Mouse (Mus musculus) heart, adult 2 months (tissue): Measurements from ENCODE around the gene Zbtb2. TPM values are rescaled to one million over a fixed set of nuclear protein-coding genes. Genes with fewer than 3 reads are reported as not detected.

Experiments
- DNase-seq, 2 experiments: peaks; one replicate each; pipeline ENCODE4 v3.0.0; 2021
- H3K27ac ChIP-seq: fragments of 200-600 bp; 2 replicates; pipeline ENCODE4 v1.8.1; 2022
- H3K27me3 ChIP-seq: fragments of 200-500 bp; 2 replicates; pipeline ENCODE4 v1.6.1; 2012; ENCODE audit warnings: mild to moderate bottlenecking, low read length, inconsistent platforms, mixed read lengths; ENCODE audit not compliant: control insufficient read depth, insufficient read depth
- H3K36me3 ChIP-seq: fragments of 200-500 bp; 2 replicates; pipeline ENCODE4 v1.6.1; 2012; ENCODE audit warnings: low read length, inconsistent platforms; ENCODE audit not compliant: control insufficient read depth, insufficient read depth
- H3K4me1 ChIP-seq: fragments of 200-500 bp; 2 replicates; pipeline ENCODE4 v1.6.1; 2011; ENCODE audit warnings: low read length; ENCODE audit not compliant: control insufficient read depth, insufficient read depth
- H3K4me3 ChIP-seq: fragments of 200-600 bp; 2 replicates; pipeline ENCODE4 v1.8.1; 2022
- H3K79me2 ChIP-seq: fragments of 200-500 bp; replicated peaks from 2 replicates; pipeline ENCODE4 v1.6.1; 2012; ENCODE audit warnings: mild to moderate bottlenecking, inconsistent platforms, low read length, moderate library complexity, mixed read lengths; ENCODE audit not compliant: control insufficient read depth, insufficient read depth
- H3K9ac ChIP-seq: fragments of 200-500 bp; 2 replicates; pipeline ENCODE4 v1.6.1; 2012; ENCODE audit warnings: low read depth, mild to moderate bottlenecking, control low read depth, inconsistent platforms, low read length, mixed read lengths
- CTCF ChIP-seq: fragments of 200-600 bp; IDR thresholded peaks from 2 replicates; pipeline ENCODE4 v1.8.1; 2022; ENCODE audit warnings: antibody characterized with exemption, mild to moderate bottlenecking, moderate library complexity
- EP300 ChIP-seq: fragments of 200-500 bp; IDR thresholded peaks from 2 replicates; pipeline ENCODE4 v1.6.1; 2011; ENCODE audit warnings: low read depth, low read length, control low read depth; ENCODE audit not compliant: insufficient read depth
- POLR2A ChIP-seq: fragments of 200-500 bp; IDR thresholded peaks from 2 replicates; pipeline ENCODE4 v1.6.1; 2011; ENCODE audit warnings: mild to moderate bottlenecking, low read depth, low read length, control low read depth; ENCODE audit not compliant: insufficient read depth
- WGBS: fragments of 180-500 bp; shearing (Covaris S2); methylation state at CpG from one replicate; pipeline ENCODE4 v1.1.7; 2018; 5-methylcytosine and 5-hydroxymethylcytosine counted together
- intact Hi-C: fragments of 180-260 bp; cut with DNase I; formaldehyde crosslinking; loops from one replicate; pipeline ENCODE4 v1.15.1; 2025
- polyA plus RNA-seq: library from polyadenylated mRNA; depleted of rRNA; stranded (reverse); fragments of >200 nt; gene quantifications from 2 replicates; pipeline ENCODE4 v1.2.3, GENCODE M21; 2012
- total RNA-seq, 2 experiments: library from RNA; stranded (reverse); gene quantifications; 2 replicates each; pipeline ENCODE4 v1.2.3; 2021

Gene Zbtb2
- total and polyA plus RNA-seq, 3 experiments = 3.5 to 6.1 (median 4.9) TPM

GRCm38 (mm10) chr10:4431746-4432122 is 43.8 kb upstream of the Zbtb2 start:
- no peaks in the 10 kb centered on the region for H3K27me3 ChIP-seq
- peaks cover 2% of the 10 kb centered on the region; the same call in 1 of the 2 replicates for H3K4me1 ChIP-seq
- DNase-seq = no peak
- 15% methylated on average over 5 of the region's 5 CpGs for WGBS
- H3K27ac ChIP-seq = peak overlapping the region; percentile 81
- H3K36me3 ChIP-seq = peaks cover 3% of the 10 kb centered on the region; the same call in 1 of the 2 replicates
- no peaks in the 10 kb centered on the region for H3K79me2 ChIP-seq
- TF ChIP-seq EP300 = no peak
- H3K9ac ChIP-seq = peak overlapping the region; percentile 66
- intact Hi-C loops = loop anchor here (1.0 to 5.0 kb wide), 3 partner anchors 44 to 1166 kb away; no protein-coding TSS in a partner anchor
- peak overlapping the region; percentile 75 for H3K4me3 ChIP-seq

DNA sequence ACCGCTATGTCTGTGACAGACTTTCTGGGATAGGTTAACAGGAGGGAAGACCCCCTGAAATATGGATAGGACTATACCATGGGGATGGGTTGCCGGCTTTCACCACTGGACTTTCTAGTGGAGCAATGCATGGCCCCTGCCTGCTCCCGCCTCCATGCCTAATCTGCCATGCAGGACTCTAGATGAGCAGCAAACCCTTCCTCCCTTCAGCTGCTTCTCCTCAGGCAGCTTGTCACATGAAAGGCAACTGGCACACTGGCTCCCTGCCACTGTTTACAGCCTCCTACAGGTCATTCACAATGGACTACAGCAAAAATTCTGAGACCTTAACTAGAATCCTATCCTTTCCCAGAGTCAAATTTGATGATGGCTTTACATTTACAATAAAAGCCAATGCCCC is 42.9 kb upstream of the Zbtb2 start:
- no peaks in the 10 kb centered on the region for H3K27me3 ChIP-seq
- H3K4me1 ChIP-seq = peaks cover 2% of the 10 kb centered on the region; the same call in 1 of the 2 replicates
- no peak overlapping the region for H3K9ac ChIP-seq
- intact Hi-C loops = loop anchor here (5.0 kb wide), 2 partner anchors 99 to 1166 kb away; no protein-coding TSS in a partner anchor
- H3K36me3 ChIP-seq = peaks cover 3% of the 10 kb centered on the region; the same call in 1 of the 2 replicates
- H3K79me2 ChIP-seq = no peaks in the 10 kb centered on the region
- WGBS = 89% methylated on average over 3 of the region's 3 CpGs
- peak in 1 of 2 experiments; percentile 38 for DNase-seq
- 0 out of 2 replicates have a peak overlapping the region, but pooled peaks have one; percentile 15 for H3K4me3 ChIP-seq
- H3K27ac ChIP-seq = peak overlapping the region; percentile 81
- no peak for TF ChIP-seq EP300
- TF ChIP-seq CTCF = 0 out of 2 replicates have a peak, but pooled peaks have one; percentile 7

GRCm38 (mm10) chr10:4430399-4430798 is 42.5 kb upstream of the Zbtb2 start:
- H3K4me3 ChIP-seq = no peak overlapping the region
- H3K36me3 ChIP-seq = peaks cover 3% of the 10 kb centered on the region; the same call in 1 of the 2 replicates
- H3K79me2 ChIP-seq = no peaks in the 10 kb centered on the region
- H3K27me3 ChIP-seq = no peaks in the 10 kb centered on the region
- TF ChIP-seq CTCF = no peak
- no peak for TF ChIP-seq EP300
- TF ChIP-seq POLR2A = no peak
- H3K4me1 ChIP-seq = peaks cover 2% of the 10 kb centered on the region; the same call in 1 of the 2 replicates
- intact Hi-C loops = loop anchor here (5.0 kb wide), 2 partner anchors 98 to 1167 kb away; no protein-coding TSS in a partner anchor
- H3K9ac ChIP-seq = no peak overlapping the region
- 84% methylated on average over 8 of the region's 8 CpGs for WGBS
- peak in 1 of 2 experiments; percentile 21 for DNase-seq
- no peak overlapping the region for H3K27ac ChIP-seq

DNA sequence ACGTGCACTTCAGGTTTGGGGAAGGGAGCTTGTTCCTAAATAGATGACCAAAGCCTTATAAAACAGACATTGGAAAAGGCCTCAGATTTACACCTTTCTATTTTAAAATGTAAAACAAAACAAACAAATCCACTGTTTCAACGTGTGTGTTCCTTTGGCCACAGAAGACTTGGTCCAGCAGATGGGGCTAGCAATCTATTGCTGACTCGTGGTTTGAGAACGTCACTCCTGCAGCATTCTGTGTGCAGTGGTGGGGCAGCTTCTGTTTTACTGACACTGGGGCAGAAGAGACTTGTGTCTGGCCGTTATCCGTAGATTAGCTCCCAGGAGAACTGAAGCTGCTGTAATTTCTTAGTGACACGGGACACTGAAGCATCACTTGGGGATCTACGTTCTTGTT is 37.3 kb upstream of the Zbtb2 start:
- no peak overlapping the region for H3K27ac ChIP-seq
- no peaks in the 10 kb centered on the region for H3K36me3 ChIP-seq
- H3K79me2 ChIP-seq = no peaks in the 10 kb centered on the region
- no peaks in the 10 kb centered on the region for H3K4me1 ChIP-seq
- H3K4me3 ChIP-seq = no peak overlapping the region
- H3K27me3 ChIP-seq = no peaks in the 10 kb centered on the region
- H3K9ac ChIP-seq = no peak overlapping the region
- WGBS = 75% methylated on average over 8 of the region's 8 CpGs
- DNase-seq = no peak
- TF ChIP-seq POLR2A = no peak
- peak; percentile 27; the same call in 1 of the 2 replicates for TF ChIP-seq CTCF
- no peak for TF ChIP-seq EP300
- intact Hi-C loops = no loop called here

- no peak overlapping the region for H3K27ac ChIP-seq
- H3K4me3 ChIP-seq = no peak overlapping the region
- DNase-seq = no peak
These were observed 19.3 kb upstream of the Zbtb2 start for GRCm38 (mm10) chr10:4407191-4407590.

GRCm38 (mm10) chr10:4405511-4405910 is 17.6 kb upstream of the Zbtb2 start:
- Histone ChIP-seq H3K4me3 (no peak overlapping the region), H3K79me2 (no peaks in the 10 kb centered on the region), H3K9ac (no peak overlapping the region), H3K27me3 (no peaks in the 10 kb centered on the region), H3K36me3 (no peaks in the 10 kb centered on the region; the same call in 1 of the 2 replicates), H3K27ac (no peak overlapping the region), H3K4me1 (peaks cover 1% of the 10 kb centered on the region; the same call in 1 of the 2 replicates)
- intact Hi-C loops = loop anchor here (10.0 kb wide), 1 partner anchor 759 kb away; no protein-coding TSS in a partner anchor
- TF ChIP-seq CTCF = no peak
- peak in 1 of 2 experiments; percentile 21 for DNase-seq
- 47% methylated on average over 5 of the region's 5 CpGs for WGBS

More at GRCm38 (mm10) chr10:4407191-4407590, 19.3 kb upstream of the Zbtb2 start:
- no peak for TF ChIP-seq POLR2A
- no peak for TF ChIP-seq CTCF
- no peak for TF ChIP-seq EP300
- Histone ChIP-seq H3K27me3 (no peaks in the 10 kb centered on the region), H3K79me2 (no peaks in the 10 kb centered on the region), H3K4me1 (peaks cover 1% of the 10 kb centered on the region; the same call in 1 of the 2 replicates), H3K9ac (no peak overlapping the region), H3K36me3 (no peaks in the 10 kb centered on the region; the same call in 1 of the 2 replicates)
- intact Hi-C loops = loop anchor here (10.0 kb wide), 1 partner anchor 758 kb away; no protein-coding TSS in a partner anchor
- 80% methylated on average over 1 of the region's 1 CpGs for WGBS
